Mouse (Mus musculus): ENCODE data around the gene Sdk2.
A peak's percentile ranks its signal among the peaks of the same experiment; 100 is the strongest.

Sdk2 gene

GRCm38 (mm10) chr11:113927231-113927630 is 139.6 kb downstream of the Sdk2 start:
- DNase-seq: no peak

GRCm38 (mm10) chr11:113923137-113923536 is 143.7 kb downstream of the Sdk2 start:
- DNase-seq: no peak

GRCm38 (mm10) chr11:113903131-113903860 is 163.6 kb downstream of the Sdk2 start:
- no peak for DNase-seq

GRCm38 (mm10) chr11:113901906-113902305 is 164.9 kb downstream of the Sdk2 start:
- no peak for DNase-seq

- DNase-seq: no peak
Measured at GRCm38 (mm10) chr11:113898671-113899070, 168.2 kb downstream of the Sdk2 start.

- DNase-seq: no peak
Measured at GRCm38 (mm10) chr11:113896006-113896405, 170.8 kb downstream of the Sdk2 start.

- no peak for DNase-seq
Measured at GRCm38 (mm10) chr11:113892924-113893323, 173.9 kb downstream of the Sdk2 start.

GRCm38 (mm10) chr11:113892067-113892466 is 174.8 kb downstream of the Sdk2 start:
- no peak for DNase-seq

- DNase-seq: no peak
Measured at GRCm38 (mm10) chr11:113888156-113888750, 178.6 kb downstream of the Sdk2 start.

GRCm38 (mm10) chr11:113886299-113886698 is 180.5 kb downstream of the Sdk2 start:
- no peak for DNase-seq

GRCm38 (mm10) chr11:113884962-113885361 is 181.9 kb downstream of the Sdk2 start:
- DNase-seq: no peak

- DNase-seq: no peak
Measured at GRCm38 (mm10) chr11:113883031-113883430, 183.8 kb downstream of the Sdk2 start.

- no peak for DNase-seq
Measured at GRCm38 (mm10) chr11:113881864-113882263, 185.0 kb downstream of the Sdk2 start.

- no peak for DNase-seq
Measured at GRCm38 (mm10) chr11:113867066-113867465, 199.8 kb downstream of the Sdk2 start.

- DNase-seq: peak; percentile 90
Measured at GRCm38 (mm10) chr11:113865627-113866026, 201.2 kb downstream of the Sdk2 start.

GRCm38 (mm10) chr11:113863408-113863807 is 203.4 kb downstream of the Sdk2 start:
- DNase-seq: peak in 1 of 2 experiments; percentile 19

- no peak for DNase-seq
Measured at GRCm38 (mm10) chr11:113855661-113856060, 211.2 kb downstream of the Sdk2 start.

- no peak for DNase-seq
Measured at GRCm38 (mm10) chr11:113851750-113852149, 215.1 kb downstream of the Sdk2 start.

- no peak for DNase-seq
Measured at GRCm38 (mm10) chr11:113849322-113849721, 217.5 kb downstream of the Sdk2 start.

GRCm38 (mm10) chr11:113843920-113844319 is 222.9 kb downstream of the Sdk2 start:
- no peak for DNase-seq

GRCm38 (mm10) chr11:113842879-113843278 is 224.0 kb downstream of the Sdk2 start:
- no peak for DNase-seq

- DNase-seq: no peak
Measured at GRCm38 (mm10) chr11:113831608-113832007, 235.2 kb downstream of the Sdk2 start.

- DNase-seq: no peak
Measured at GRCm38 (mm10) chr11:113828081-113828554, 238.7 kb downstream of the Sdk2 start.

- no peak for DNase-seq
Measured at GRCm38 (mm10) chr11:113820005-113820404, 246.8 kb downstream of the Sdk2 start.

All from kidney, postnatal 25 days (tissue).